Mouse (Mus musculus) liver, embryonic 14.5 days (tissue): ENCODE data around the gene Mta1. TPM values are rescaled to one million over a fixed set of nuclear protein-coding genes. Genes with fewer than 3 reads are reported as not detected.
A peak's percentile ranks its signal among the peaks of the same experiment; 100 is the strongest.

Experiments used
- ATAC-seq: fragments of 200-750 bp; cut with Nextera tagmentation; 2 replicates; pipeline ENCODE4 v1.8.0; 2017; ENCODE audit warnings: moderate number of reproducible peaks, mild to moderate bottlenecking, moderate library complexity; ENCODE audit not compliant: insufficient read depth
- DNase-seq, 3 experiments: peaks; one replicate each; pipeline ENCODE4 v3.0.0-alpha.2; 2012 to 2013; ENCODE audit warnings: low read depth in 3 of 3, low spot score in 3 of 3
- H3K27ac ChIP-seq: fragments of 300-500 bp; sonication (generic); 2 replicates; pipeline ENCODE4 v1.5.1; 2014; ENCODE audit warnings: moderate library complexity, mild to moderate bottlenecking, control low read depth, inconsistent platforms
- H3K27me3 ChIP-seq: fragments of 300-500 bp; sonication (generic); 2 replicates; pipeline ENCODE4 v1.6.1; 2014; ENCODE audit warnings: mild to moderate bottlenecking, low read length, moderate library complexity; ENCODE audit not compliant: control insufficient read depth, insufficient read depth
- H3K36me3 ChIP-seq: fragments of 300-500 bp; sonication (generic); replicated peaks from 2 replicates; pipeline ENCODE4 v1.6.1; 2014; ENCODE audit warnings: low read depth; ENCODE audit not compliant: control insufficient read depth, insufficient read depth
- H3K4me1 ChIP-seq, 2 experiments: fragments of 200-500 bp in 1 of 2; fragments of 300-500 bp in 1 of 2; sonication (generic) in 1 of 2; replicated peaks; 2 replicates each; pipeline ENCODE4 v1.6.1; 2012 to 2014; ENCODE audit warnings: antibody characterized with exemption in 1 of 2, inconsistent platforms in 1 of 2, low read length in 1 of 2; ENCODE audit not compliant: control insufficient read depth in 2 of 2, insufficient read depth in 2 of 2
- H3K4me2 ChIP-seq: fragments of 300-500 bp; sonication (generic); 2 replicates; pipeline ENCODE4 v1.6.1; 2014; ENCODE audit warnings: low read depth, mild to moderate bottlenecking, control low read depth, moderate library complexity
- H3K4me3 ChIP-seq, 2 experiments: fragments of 200-500 bp in 1 of 2; fragments of 300-500 bp in 1 of 2; sonication (generic) in 1 of 2; 2 replicates each; pipeline ENCODE4 v1.5.1; 2012 to 2014; ENCODE audit warnings: low read depth in 2 of 2, low read length in 2 of 2, mild to moderate bottlenecking in 2 of 2, control low read depth in 1 of 2, inconsistent platforms in 1 of 2, moderate library complexity in 1 of 2; ENCODE audit not compliant: insufficient read depth in 1 of 2
- H3K9ac ChIP-seq: fragments of 300-500 bp; sonication (generic); replicated peaks from 2 replicates; pipeline ENCODE4 v1.6.1; 2014; ENCODE audit warnings: mild to moderate bottlenecking, control low read depth, moderate library complexity
- H3K9me3 ChIP-seq: fragments of 300-500 bp; sonication (generic); 2 replicates; pipeline ENCODE4 v1.6.1; 2016; ENCODE audit warnings: low read length, mixed read lengths; ENCODE audit not compliant: control insufficient read depth
- CTCF ChIP-seq: IDR thresholded peaks from 2 replicates; pipeline ENCODE4 v1.5.1; 2016; ENCODE audit warnings: antibody characterized with exemption, low read depth, control low read depth
- EP300 ChIP-seq: IDR thresholded peaks from 2 replicates; pipeline ENCODE4 v1.6.1; 2016; ENCODE audit warnings: antibody characterized with exemption, low read depth
- WGBS: fragments of 180-500 bp; shearing (Covaris S2); extraction: QIAGEN DNeasy Blood & Tissue Kit; methylation state at CpG from one replicate; pipeline ENCODE4 v1.1.7; 2014; ENCODE audit not compliant: insufficient replicate concordance; 5-methylcytosine and 5-hydroxymethylcytosine counted together
- polyA plus RNA-seq, 2 experiments: library from polyadenylated mRNA; depleted of rRNA in 1 of 2; stranded (reverse) in 1 of 2; unstranded in 1 of 2; fragments of >200 nt; fragmentation: Nextera tagmentation in 1 of 2; extraction: Ambion mirVana in 1 of 2; gene quantifications; 2 replicates each; pipeline versions ENCODE4 v1.2.1 to v1.2.3; 2012 to 2014

The Mta1 gene
- polyA plus RNA-seq, 2 experiments: 4.7 to 22.6 TPM

- no peak for ATAC-seq
- peaks cover 2% of the 10 kb centered on the region; the same call in 1 of the 2 replicates for H3K36me3 ChIP-seq
- no peak overlapping the region for H3K4me2 ChIP-seq
- H3K9me3 ChIP-seq: no peaks in the 10 kb centered on the region
- 81% methylated on average over 6 of the region's 6 CpGs for whole genome bisulfite sequencing
- H3K4me1 ChIP-seq: peaks cover 7 to 11% of the 10 kb centered on the region in 2 experiments
- TF ChIP-seq CTCF (no peak), EP300 (no peak)
- H3K4me3 ChIP-seq: no peak overlapping the region
- DNase-seq: no peak
- H3K9ac ChIP-seq: no peak overlapping the region
- no peak overlapping the region for H3K27ac ChIP-seq
- no peaks in the 10 kb centered on the region for H3K27me3 ChIP-seq
Measured at GRCm38 (mm10) chr12:113069389-113069788, 28.7 kb upstream of the Mta1 start.

DNA sequence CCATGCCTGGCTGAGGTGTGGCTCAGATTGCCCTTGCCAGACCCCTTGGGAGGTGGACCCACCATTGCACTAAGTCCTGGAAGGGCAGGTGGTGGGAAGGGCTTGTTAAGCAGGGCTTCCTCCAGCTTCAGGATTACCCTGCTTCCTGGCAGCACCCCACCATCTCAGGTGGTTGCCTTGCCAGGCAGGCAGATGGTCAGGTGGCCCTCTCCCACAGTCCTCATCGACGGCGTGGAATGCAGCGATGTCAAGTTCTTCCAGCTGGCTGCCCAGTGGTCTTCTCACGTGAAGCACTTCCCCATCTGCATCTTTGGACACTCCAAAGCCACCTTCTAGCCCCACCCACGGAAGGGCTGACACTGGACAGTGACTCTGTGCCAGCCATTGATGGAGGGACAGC is 26.8 kb upstream of the Mta1 start:
- Histone ChIP-seq H3K9ac (no peak overlapping the region), H3K4me3 (no peak overlapping the region), H3K36me3 (peaks cover 2% of the 10 kb centered on the region; the same call in 1 of the 2 replicates), H3K4me2 (no peak overlapping the region), H3K9me3 (no peaks in the 10 kb centered on the region), H3K27ac (no peak overlapping the region), H3K4me1 (peaks cover 7 to 17% of the 10 kb centered on the region in 2 experiments), H3K27me3 (no peaks in the 10 kb centered on the region)
- DNase-seq (no peak), ATAC-seq (no peak)
- WGBS: 79% methylated on average over 6 of the region's 6 CpGs
- TF ChIP-seq CTCF: no peak
- TF ChIP-seq EP300: no peak

GRCm38 (mm10) chr12:113071827-113072226 is 26.3 kb upstream of the Mta1 start:
- TF ChIP-seq CTCF (no peak), EP300 (no peak)
- no peak overlapping the region for H3K27ac ChIP-seq
- H3K9me3 ChIP-seq: no peaks in the 10 kb centered on the region
- 69% methylated on average over 6 of the region's 6 CpGs for WGBS
- peaks cover 2% of the 10 kb centered on the region; the same call in 1 of the 2 replicates for H3K36me3 ChIP-seq
- no peak overlapping the region for H3K4me2 ChIP-seq
- no peak overlapping the region for H3K9ac ChIP-seq
- DNase-seq (no peak), ATAC-seq (no peak)
- no peaks in the 10 kb centered on the region for H3K27me3 ChIP-seq
- no peak overlapping the region for H3K4me3 ChIP-seq
- peaks cover 7 to 17% of the 10 kb centered on the region in 2 experiments for H3K4me1 ChIP-seq

DNA sequence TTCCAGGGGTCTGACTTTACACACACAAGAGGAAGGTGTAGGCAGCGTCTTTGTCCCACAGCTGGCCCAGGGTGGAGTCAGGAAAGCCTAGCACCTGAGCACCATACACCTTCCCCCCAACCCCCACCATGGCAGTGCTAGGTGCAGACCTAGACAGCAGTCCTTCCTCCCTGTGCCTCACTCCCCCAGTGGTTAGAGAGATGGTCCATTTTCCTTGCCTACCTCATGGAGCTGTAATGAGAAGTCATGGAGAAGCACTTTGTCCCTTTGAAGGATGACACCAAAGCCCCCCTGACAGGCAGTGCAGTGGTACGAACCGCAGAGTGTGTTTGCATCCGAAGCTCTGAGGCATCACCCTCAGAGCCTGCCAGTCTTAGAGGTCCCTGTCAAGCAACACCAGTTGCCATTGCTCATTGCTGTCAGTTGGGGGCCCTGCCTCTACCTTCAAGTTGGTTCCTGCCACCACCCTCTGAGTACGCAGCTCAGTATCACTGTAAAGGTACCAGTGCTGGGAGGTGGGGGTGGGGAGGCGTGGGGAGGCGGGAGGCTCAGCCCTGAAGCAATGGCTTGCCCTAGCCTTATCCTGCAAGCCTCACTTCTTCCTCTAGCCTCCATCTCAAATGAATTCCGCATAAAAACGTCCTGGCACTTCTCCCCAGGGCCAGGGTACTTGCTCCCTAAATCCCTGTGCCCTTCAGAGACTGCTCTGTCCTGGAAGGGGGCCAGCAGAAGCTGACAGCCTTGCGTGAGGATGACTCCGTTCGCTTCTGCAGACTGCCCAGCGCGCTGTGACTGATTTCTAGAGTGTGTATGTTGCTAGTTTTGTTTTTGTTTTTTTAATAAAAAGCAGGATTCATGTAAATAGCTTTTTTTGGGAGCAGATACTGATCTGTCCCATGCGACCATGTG is 24.4 kb upstream of the Mta1 start:
- Histone ChIP-seq H3K4me2 (peak overlapping the region; percentile 89), H3K9me3 (no peaks in the 10 kb centered on the region), H3K9ac (no peak overlapping the region; the same call in 1 of the 2 replicates), H3K36me3 (peaks cover 2% of the 10 kb centered on the region; the same call in 1 of the 2 replicates), H3K4me3 (peak overlapping the region; percentile 57 to 65), H3K27ac (no peak overlapping the region), H3K4me1 (peaks cover 7 to 17% of the 10 kb centered on the region in 2 experiments), H3K27me3 (no peaks in the 10 kb centered on the region)
- 15% methylated on average over 15 of the region's 15 CpGs for WGBS
- peak; percentile 40 for ATAC-seq
- no peak for DNase-seq
- TF ChIP-seq EP300 (no peak), CTCF (peak; percentile 33)

DNA sequence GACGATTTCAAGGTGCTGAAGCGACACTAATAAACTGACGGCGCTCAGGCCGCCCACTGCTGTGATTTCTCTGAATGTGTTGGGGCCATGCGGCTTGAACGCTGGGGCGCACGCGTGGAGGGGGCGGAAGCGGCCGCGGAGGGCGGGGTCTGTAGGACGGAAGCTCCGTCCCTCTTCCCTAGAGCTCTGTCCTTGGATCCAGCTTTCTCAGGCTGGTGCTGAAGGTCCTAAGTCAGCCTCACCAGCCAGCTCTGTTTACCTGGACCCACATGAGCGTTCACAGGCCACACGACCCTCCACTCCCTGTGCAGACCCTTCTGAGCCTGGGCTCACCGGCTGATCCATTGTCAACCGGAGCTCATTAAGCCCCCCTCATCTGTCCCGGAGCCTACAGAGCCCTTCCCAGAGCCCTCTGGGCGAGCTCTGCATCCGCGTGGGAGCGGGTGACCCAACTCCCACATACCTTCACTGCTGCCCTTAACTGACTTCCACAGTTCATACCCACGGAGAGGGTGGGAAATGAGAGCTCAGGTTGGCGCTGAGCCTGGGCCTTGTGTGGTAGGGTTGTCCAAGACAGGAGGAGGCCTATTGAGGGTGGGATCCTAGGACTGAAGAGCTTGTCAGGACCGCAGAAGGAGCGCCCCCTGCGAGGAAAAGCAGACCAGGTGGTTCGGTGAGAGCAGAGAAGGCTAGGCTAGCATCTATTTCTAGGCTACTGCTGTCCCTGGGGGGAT is 23.6 kb upstream of the Mta1 start, which contains the start of gene Tex22:
Gene Tex22 (plus strand): TSS at position 174 of the 734 bp plus-strand sequence.
- TF ChIP-seq EP300: no peak
- no peak for TF ChIP-seq CTCF

More for the DNA sequence above, 23.6 kb upstream of the Mta1 start, which contains the start of gene Tex22:
- Histone ChIP-seq H3K27me3 (no peaks in the 10 kb centered on the region), H3K27ac (peak within 1 kb of the TSS; percentile 6; the same call in 1 of the 2 replicates), H3K36me3 (no peaks in the 10 kb centered on the region), H3K4me1 (peaks cover 7 to 17% of the 10 kb centered on the region in 2 experiments), H3K4me3 (peak within 1 kb of the TSS; percentile 57 to 65), H3K4me2 (peak within 1 kb of the TSS; percentile 89), H3K9me3 (no peaks in the 10 kb centered on the region), H3K9ac (peak within 1 kb of the TSS; percentile 55)
- ATAC-seq (peak; percentile 76), DNase-seq (peak; percentile 41 to 52 (median 41))
- WGBS: 3% methylated on average over 32 of the region's 32 CpGs
